Mouse (Mus musculus): Measurements from ENCODE around the gene Banp. TPM values are rescaled to one million over a fixed set of nuclear protein-coding genes. Genes with fewer than 3 reads are reported as not detected.

Banp gene
- polyA plus RNA-seq, 1 experiment from 2014 or later, result 39.5 TPM

DNA sequence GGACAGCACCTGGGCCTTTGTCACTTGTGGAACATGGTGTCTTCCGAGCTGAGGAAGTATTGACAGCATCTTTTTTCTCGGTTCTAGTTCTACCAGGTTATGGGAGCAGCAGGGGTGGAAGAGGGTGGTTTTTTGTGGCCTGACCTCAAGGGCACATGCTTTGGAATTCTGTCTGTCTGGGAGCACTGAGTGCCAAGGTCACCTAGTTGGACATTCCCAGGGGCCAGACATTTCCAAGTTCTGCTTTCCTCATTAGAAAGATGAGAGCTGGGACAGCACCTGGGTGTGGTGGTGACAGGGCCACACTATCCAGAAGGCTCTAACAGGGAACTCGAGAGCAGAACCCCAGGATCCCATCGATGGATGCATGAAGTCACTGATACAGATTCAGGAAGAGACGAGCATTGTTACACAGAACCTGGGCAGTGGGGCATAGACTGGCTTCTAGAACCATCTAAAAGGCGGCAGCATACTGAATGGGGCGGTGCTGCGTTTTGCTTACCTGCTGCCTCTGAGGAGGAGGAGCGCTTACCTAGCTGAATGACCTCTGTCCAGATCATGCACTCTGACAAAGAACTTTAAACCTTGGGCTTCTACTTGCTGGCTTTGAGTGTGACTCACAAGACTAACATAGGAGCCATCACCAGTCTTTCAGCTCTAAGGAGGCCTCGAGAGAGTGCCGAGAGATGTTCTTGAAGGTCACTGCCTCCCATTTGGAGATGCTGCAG lies 31.4 kb downstream of the Banp start:
- Histone ChIP-seq H3K27me3 (ENCODE audit: control insufficient read depth, insufficient read depth, low read length) (no peaks in the 10 kb centered on the region), H3K4me1 (ENCODE audit: control insufficient read depth, insufficient read depth, low read length) (no peaks in the 10 kb centered on the region), H3K9ac (ENCODE audit: low read depth, low read length) (no peak overlapping the region), H3K4me3 (ENCODE audit: low read length) (no peak overlapping the region), H3K4me2 (replicated peaks; ENCODE audit: low read depth, low read length) (no peak overlapping the region), H3K36me3 (ENCODE audit: control insufficient read depth, insufficient read depth, low read length) (peaks cover 72% of the 10 kb centered on the region), H3K27ac (ENCODE audit: low read depth, low read length) (no peak overlapping the region), H3K9me3 (ENCODE audit: control insufficient read depth, low read length) (no peaks in the 10 kb centered on the region)
- ATAC-seq (ENCODE audit: low FRiP score, low TSS enrichment), result no peak
- 92% methylated on average over 11 of the region's 11 CpGs for WGBS

DNA sequence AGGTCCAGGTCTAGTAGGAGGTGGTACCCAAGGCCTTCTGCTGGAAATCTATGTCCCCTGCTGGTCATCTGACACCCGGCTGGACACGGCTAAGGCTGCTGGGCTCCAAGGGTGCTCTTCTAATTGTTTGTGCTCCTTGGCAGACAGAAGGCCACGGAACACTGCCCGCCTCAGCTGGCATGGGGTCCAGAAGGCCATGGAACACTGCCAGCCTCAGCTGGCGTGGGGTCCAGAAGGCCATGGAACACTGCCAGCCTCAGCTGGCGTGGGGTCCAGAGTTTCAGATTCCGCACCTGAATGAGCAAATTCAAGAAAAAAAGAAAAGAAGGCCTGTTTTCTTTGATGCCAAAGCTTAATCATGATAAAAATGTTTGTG lies 32.0 kb downstream of the Banp start:
- H3K36me3 ChIP-seq (ENCODE audit: control insufficient read depth, insufficient read depth, low read length), result peaks cover 72% of the 10 kb centered on the region
- ATAC-seq (ENCODE audit: low FRiP score, low TSS enrichment), result no peak
- H3K27me3 ChIP-seq (ENCODE audit: control insufficient read depth, insufficient read depth, low read length), result no peaks in the 10 kb centered on the region
- no peak overlapping the region for H3K4me2 ChIP-seq (replicated peaks; ENCODE audit: low read depth, low read length)
- no peaks in the 10 kb centered on the region for H3K4me1 ChIP-seq (ENCODE audit: control insufficient read depth, insufficient read depth, low read length)
- no peak overlapping the region for H3K27ac ChIP-seq (ENCODE audit: low read depth, low read length)
- 85% methylated on average over 7 of the region's 7 CpGs for WGBS
- H3K4me3 ChIP-seq (ENCODE audit: low read length), result no peak overlapping the region
- no peaks in the 10 kb centered on the region for H3K9me3 ChIP-seq (ENCODE audit: control insufficient read depth, low read length)
- H3K9ac ChIP-seq (ENCODE audit: low read depth, low read length), result no peak overlapping the region

DNA sequence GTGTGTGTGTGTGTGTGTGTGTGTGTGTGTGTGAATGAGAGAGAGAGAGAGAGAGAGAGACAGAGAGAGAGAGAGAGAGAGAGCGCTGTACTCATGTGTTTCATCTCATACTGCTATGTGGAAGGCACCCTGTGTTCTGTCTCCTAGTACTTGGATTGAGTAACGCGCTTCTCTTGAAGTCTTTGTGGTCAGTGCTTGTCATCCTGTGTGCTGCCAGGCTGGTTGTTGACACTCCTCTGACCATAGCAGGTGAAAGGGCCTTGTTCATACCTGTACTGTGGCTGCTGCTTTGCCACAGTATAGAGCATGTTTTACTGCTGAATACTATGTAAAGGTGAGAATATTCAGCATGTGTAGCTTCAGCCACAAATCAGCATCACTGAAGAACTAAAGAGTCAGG lies 36.1 kb downstream of the Banp start:
- H3K9me3 ChIP-seq (ENCODE audit: control insufficient read depth, low read length), result no peaks in the 10 kb centered on the region
- WGBS, result 98% methylated on average over 3 of the region's 3 CpGs
- H3K27me3 ChIP-seq (ENCODE audit: control insufficient read depth, insufficient read depth, low read length), result no peaks in the 10 kb centered on the region
- peaks cover 67% of the 10 kb centered on the region for H3K36me3 ChIP-seq (ENCODE audit: control insufficient read depth, insufficient read depth, low read length)
- no peak overlapping the region for H3K4me2 ChIP-seq (replicated peaks; ENCODE audit: low read depth, low read length)
- no peak overlapping the region for H3K9ac ChIP-seq (ENCODE audit: low read depth, low read length)
- ATAC-seq (ENCODE audit: low FRiP score, low TSS enrichment), result no peak
- H3K4me3 ChIP-seq (ENCODE audit: low read length), result no peak overlapping the region
- H3K4me1 ChIP-seq (ENCODE audit: control insufficient read depth, insufficient read depth, low read length), result no peaks in the 10 kb centered on the region
- no peak overlapping the region for H3K27ac ChIP-seq (ENCODE audit: low read depth, low read length)

DNA sequence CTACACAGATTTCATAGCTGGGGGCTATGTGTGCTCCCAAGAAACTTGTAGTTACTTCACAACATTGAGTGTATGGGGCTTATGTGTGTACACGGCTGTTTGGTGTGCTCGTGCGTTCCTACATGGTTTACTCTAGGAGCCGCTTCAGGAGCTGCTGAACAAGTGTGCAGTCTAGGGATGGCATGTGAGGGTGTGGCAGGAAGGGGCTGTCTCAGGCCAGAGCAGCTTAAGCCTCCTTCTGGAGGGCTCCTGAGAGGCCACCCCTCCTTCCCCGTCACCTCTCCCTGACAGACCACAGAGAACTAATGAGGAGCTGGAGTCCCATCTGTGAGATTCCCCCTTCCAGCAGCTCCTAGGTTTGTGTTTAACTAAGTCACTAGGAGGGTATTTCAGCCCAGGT lies 38.3 kb downstream of the Banp start:
- Histone ChIP-seq H3K4me2 (replicated peaks; ENCODE audit: low read depth, low read length) (no peak overlapping the region), H3K9me3 (ENCODE audit: control insufficient read depth, low read length) (no peaks in the 10 kb centered on the region), H3K36me3 (ENCODE audit: control insufficient read depth, insufficient read depth, low read length) (peaks cover 67% of the 10 kb centered on the region), H3K9ac (ENCODE audit: low read depth, low read length) (no peak overlapping the region), H3K4me1 (ENCODE audit: control insufficient read depth, insufficient read depth, low read length) (no peaks in the 10 kb centered on the region), H3K27me3 (ENCODE audit: control insufficient read depth, insufficient read depth, low read length) (no peaks in the 10 kb centered on the region), H3K27ac (ENCODE audit: low read depth, low read length) (no peak overlapping the region), H3K4me3 (ENCODE audit: low read length) (no peak overlapping the region)
- ATAC-seq (ENCODE audit: low FRiP score, low TSS enrichment), result no peak
- 92% methylated on average over 5 of the region's 5 CpGs for WGBS

DNA sequence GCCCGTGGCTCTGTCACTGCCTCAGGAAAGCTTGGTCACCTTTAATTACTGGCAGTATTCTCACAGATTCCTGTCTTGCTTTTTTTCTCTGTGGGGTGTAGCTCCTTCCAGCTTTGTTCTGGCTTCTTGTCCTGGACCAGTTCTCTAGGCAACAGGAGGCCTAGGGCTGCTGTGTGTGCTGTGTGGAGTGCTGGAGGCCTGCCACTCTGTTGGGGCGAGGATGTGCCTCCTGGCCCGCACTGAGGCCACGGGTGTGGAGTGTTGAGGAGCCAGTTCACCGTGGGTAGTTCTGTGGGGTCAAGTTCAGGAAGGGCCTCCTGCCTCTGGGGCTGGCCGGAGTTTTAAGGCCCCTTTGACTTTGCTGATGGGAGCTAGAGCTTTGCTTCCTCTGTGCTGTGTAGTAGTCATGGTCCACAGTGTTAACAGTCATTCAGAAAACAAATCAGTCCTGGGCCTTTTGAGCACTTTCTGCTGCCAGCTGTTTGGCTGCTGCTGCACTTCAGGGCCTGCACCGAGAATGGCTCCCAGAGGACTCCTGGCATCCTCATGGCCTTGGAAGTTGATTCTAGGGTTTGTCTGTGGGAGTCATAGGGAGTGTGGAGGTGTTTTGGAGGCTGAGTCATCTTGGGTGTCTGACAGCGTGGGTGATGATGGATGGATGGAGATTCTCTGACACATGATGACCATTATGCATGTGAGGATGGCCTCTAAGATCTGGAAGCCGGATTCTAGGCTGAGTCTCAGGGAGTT lies 41.1 kb downstream of the Banp start:
- Histone ChIP-seq H3K27ac (ENCODE audit: low read depth, low read length) (no peak overlapping the region), H3K4me2 (replicated peaks; ENCODE audit: low read depth, low read length) (no peak overlapping the region), H3K27me3 (ENCODE audit: control insufficient read depth, insufficient read depth, low read length) (no peaks in the 10 kb centered on the region), H3K4me1 (ENCODE audit: control insufficient read depth, insufficient read depth, low read length) (no peaks in the 10 kb centered on the region), H3K9ac (ENCODE audit: low read depth, low read length) (no peak overlapping the region), H3K9me3 (ENCODE audit: control insufficient read depth, low read length) (no peaks in the 10 kb centered on the region), H3K4me3 (ENCODE audit: low read length) (no peak overlapping the region), H3K36me3 (ENCODE audit: control insufficient read depth, insufficient read depth, low read length) (peaks cover 58% of the 10 kb centered on the region)
- 83% methylated on average over 9 of the region's 9 CpGs for WGBS
- no peak for ATAC-seq (ENCODE audit: low FRiP score, low TSS enrichment)

DNA sequence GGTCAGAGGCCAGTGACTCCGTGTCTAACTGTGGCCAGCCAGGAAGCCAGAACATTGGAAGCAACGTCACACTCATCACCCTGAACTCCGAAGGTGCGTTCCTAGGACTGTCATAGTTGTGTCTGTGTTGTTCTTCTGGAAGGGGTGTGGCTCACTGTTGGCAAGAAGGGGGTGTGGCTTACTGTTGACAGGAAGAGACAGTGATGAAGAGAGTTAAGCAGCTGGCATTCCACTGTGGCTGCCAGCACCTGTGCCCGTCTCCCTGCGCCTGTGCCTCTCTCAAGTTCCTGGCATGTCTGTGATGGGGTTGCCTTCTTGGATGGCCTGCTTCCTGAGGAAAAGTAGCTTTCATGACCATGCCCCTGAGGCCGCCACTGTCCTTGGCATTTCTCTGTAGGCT lies 42.1 kb downstream of the Banp start:
- no peak for ATAC-seq (ENCODE audit: low FRiP score, low TSS enrichment)
- Histone ChIP-seq H3K27me3 (ENCODE audit: control insufficient read depth, insufficient read depth, low read length) (no peaks in the 10 kb centered on the region), H3K36me3 (ENCODE audit: control insufficient read depth, insufficient read depth, low read length) (peaks cover 63% of the 10 kb centered on the region), H3K27ac (ENCODE audit: low read depth, low read length) (no peak overlapping the region), H3K9ac (ENCODE audit: low read depth, low read length) (no peak overlapping the region), H3K4me2 (replicated peaks; ENCODE audit: low read depth, low read length) (no peak overlapping the region), H3K4me3 (ENCODE audit: low read length) (no peak overlapping the region), H3K4me1 (ENCODE audit: control insufficient read depth, insufficient read depth, low read length) (no peaks in the 10 kb centered on the region), H3K9me3 (ENCODE audit: control insufficient read depth, low read length) (no peaks in the 10 kb centered on the region)
- WGBS, result 93% methylated on average over 7 of the region's 7 CpGs

DNA sequence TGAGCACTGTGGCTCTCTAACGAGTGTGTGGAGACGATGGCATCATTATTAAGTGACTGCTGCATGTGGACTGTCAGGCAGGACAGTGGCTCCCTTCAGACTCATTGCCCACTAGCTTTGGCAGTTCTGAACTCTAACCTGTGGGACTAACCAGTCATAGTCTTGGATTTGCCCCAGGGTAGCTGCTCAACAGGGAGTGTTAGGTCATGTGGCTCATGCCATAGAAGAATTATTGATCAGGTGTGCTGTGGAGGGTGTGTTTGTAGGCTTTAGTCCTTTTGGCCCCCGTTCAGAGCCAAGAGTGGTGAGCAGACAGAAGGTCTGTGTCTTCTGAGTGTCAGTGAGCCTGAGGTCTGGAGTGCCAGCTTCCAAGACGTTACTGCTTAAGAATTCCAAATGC lies 43.4 kb downstream of the Banp start:
- no peak overlapping the region for H3K27ac ChIP-seq (ENCODE audit: low read depth, low read length)
- no peak for ATAC-seq (ENCODE audit: low FRiP score, low TSS enrichment)
- no peaks in the 10 kb centered on the region for H3K9me3 ChIP-seq (ENCODE audit: control insufficient read depth, low read length)
- no peak overlapping the region for H3K4me2 ChIP-seq (replicated peaks; ENCODE audit: low read depth, low read length)
- H3K9ac ChIP-seq (ENCODE audit: low read depth, low read length), result no peak overlapping the region
- H3K4me1 ChIP-seq (ENCODE audit: control insufficient read depth, insufficient read depth, low read length), result no peaks in the 10 kb centered on the region
- no peaks in the 10 kb centered on the region for H3K27me3 ChIP-seq (ENCODE audit: control insufficient read depth, insufficient read depth, low read length)
- H3K36me3 ChIP-seq (ENCODE audit: control insufficient read depth, insufficient read depth, low read length), result peaks cover 67% of the 10 kb centered on the region
- H3K4me3 ChIP-seq (ENCODE audit: low read length), result no peak overlapping the region
- 77% methylated on average over 4 of the region's 4 CpGs for WGBS

DNA sequence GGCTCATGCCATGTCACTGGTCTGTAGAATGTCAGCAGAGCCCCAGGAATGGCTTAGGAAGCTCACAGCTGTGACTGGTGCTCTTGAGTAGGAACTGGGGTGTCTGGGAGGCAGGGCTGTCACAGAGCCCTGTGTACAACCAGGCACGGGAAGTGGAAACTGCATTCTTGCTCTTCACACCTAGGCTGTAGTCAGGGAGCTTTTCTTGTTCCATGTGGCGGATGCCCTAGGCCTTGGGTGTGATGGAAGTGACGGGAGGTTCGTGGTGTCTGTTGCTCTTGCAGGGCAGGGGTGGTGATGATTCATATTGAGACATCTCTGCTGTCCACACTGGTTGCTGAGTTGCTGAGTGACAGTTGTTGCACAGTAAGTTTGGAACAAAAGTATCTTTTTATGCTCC lies 45.6 kb downstream of the Banp start:
- Histone ChIP-seq H3K4me2 (replicated peaks; ENCODE audit: low read depth, low read length) (no peak overlapping the region), H3K4me3 (ENCODE audit: low read length) (no peak overlapping the region), H3K4me1 (ENCODE audit: control insufficient read depth, insufficient read depth, low read length) (no peaks in the 10 kb centered on the region), H3K27ac (ENCODE audit: low read depth, low read length) (no peak overlapping the region), H3K27me3 (ENCODE audit: control insufficient read depth, insufficient read depth, low read length) (no peaks in the 10 kb centered on the region), H3K36me3 (ENCODE audit: control insufficient read depth, insufficient read depth, low read length) (peaks cover 74% of the 10 kb centered on the region), H3K9me3 (ENCODE audit: control insufficient read depth, low read length) (no peaks in the 10 kb centered on the region), H3K9ac (ENCODE audit: low read depth, low read length) (no peak overlapping the region)
- WGBS, result 66% methylated on average over 4 of the region's 4 CpGs
- no peak for ATAC-seq (ENCODE audit: low FRiP score, low TSS enrichment)

DNA sequence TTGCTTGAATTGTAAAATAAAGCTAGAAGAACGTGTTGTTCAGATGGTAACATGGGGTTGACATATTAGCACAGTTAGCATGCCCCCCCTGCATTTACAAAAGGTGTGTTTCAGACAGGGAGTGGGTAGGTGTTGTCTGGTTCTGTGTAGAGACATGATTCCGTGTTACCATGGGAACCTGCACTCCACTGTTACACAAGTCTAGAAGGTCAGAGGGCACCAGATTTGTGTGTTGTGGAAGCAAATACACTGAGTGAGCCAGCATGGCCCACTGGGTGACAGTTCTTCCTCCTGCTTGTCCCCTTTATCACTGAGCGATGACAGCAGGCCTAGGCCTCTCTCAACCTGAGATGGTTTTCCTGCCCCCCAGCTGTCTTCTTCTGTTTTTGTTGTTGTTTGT lies 46.3 kb downstream of the Banp start:
- Histone ChIP-seq H3K9ac (ENCODE audit: low read depth, low read length) (no peak overlapping the region), H3K4me3 (ENCODE audit: low read length) (no peak overlapping the region), H3K9me3 (ENCODE audit: control insufficient read depth, low read length) (no peaks in the 10 kb centered on the region), H3K4me1 (ENCODE audit: control insufficient read depth, insufficient read depth, low read length) (no peaks in the 10 kb centered on the region), H3K4me2 (replicated peaks; ENCODE audit: low read depth, low read length) (no peak overlapping the region), H3K36me3 (ENCODE audit: control insufficient read depth, insufficient read depth, low read length) (peaks cover 70% of the 10 kb centered on the region), H3K27me3 (ENCODE audit: control insufficient read depth, insufficient read depth, low read length) (no peaks in the 10 kb centered on the region), H3K27ac (ENCODE audit: low read depth, low read length) (no peak overlapping the region)
- no peak for ATAC-seq (ENCODE audit: low FRiP score, low TSS enrichment)
- 78% methylated on average over 3 of the region's 3 CpGs for WGBS

All from kidney, embryonic 14.5 days (tissue).